Mouse (Mus musculus): ENCODE measurements around the gene Pkd1.

GRCm38 (mm10) chr17:24596073-24596466, 46.4 kb downstream of the Pkd1 start:
- TF ChIP-seq POLR2A (IDR thresholded peaks at IDR 0.05; ENCODE audit: borderline replicate concordance, extremely low read depth, low read depth, low read length) (no peak), CTCF (IDR thresholded peaks at IDR 0.05; ENCODE audit: insufficient read depth, low read length) (no peak)
